Mouse (Mus musculus): ENCODE data around the gene Smdt1.
"Not testable (repeated sequence)": the region's sequence is repeated elsewhere in the genome, so short reads cannot be mapped to it uniquely, and the experiment has no call there.

The Smdt1 gene

GRCm38 (mm10) chr15:82368851-82369250, 30.1 kb downstream of the Smdt1 start:
- DNase-seq (ENCODE audit: low spot score): no peak

DNA sequence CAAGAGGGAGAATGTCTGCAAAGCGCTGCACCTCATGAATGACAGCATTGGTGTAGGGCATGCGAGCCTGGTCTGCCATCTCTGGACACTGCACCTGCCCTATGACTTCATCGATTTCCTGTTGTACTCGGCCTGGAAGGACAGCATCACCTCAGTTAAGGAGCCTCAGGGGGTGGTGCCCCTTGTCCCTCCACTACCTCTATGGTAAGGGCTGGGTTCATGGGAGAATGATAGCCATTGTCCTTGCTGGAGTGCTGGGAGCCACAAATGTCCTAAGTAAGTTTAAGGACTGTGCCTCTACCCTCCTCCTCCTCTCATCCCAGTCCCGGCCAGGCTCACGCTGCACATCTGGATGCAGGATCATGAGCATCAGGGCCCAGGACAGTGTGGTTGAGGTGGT, 33.7 kb downstream of the Smdt1 start:
- no peak for DNase-seq (ENCODE audit: low spot score)

DNA sequence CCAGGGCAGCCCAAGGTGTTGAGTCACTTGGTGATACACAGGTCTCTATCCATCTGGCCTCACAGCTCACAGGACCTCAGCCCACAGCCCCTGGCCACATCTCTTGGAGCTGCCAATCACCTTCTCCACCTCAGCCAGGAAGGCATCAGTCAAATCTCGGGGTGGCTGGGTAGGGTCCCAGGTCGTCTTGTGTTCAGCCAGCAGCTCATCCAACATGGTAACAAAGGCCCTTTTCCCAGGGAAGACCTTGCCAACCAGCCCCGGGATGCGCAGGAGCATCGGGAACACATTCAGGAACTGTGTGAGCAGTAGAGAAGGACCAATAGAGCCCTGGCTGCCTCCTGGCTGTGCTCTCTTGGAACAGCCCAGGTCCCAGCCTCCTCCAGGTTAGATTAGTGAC, 34.2 kb downstream of the Smdt1 start:
- DNase-seq (ENCODE audit: low spot score): no peak

GRCm38 (mm10) chr15:82374437-82374836, 35.7 kb downstream of the Smdt1 start:
- DNase-seq (ENCODE audit: low spot score): no peak

GRCm38 (mm10) chr15:82375855-82376254, 37.1 kb downstream of the Smdt1 start:
- DNase-seq (ENCODE audit: low spot score): no peak

DNA sequence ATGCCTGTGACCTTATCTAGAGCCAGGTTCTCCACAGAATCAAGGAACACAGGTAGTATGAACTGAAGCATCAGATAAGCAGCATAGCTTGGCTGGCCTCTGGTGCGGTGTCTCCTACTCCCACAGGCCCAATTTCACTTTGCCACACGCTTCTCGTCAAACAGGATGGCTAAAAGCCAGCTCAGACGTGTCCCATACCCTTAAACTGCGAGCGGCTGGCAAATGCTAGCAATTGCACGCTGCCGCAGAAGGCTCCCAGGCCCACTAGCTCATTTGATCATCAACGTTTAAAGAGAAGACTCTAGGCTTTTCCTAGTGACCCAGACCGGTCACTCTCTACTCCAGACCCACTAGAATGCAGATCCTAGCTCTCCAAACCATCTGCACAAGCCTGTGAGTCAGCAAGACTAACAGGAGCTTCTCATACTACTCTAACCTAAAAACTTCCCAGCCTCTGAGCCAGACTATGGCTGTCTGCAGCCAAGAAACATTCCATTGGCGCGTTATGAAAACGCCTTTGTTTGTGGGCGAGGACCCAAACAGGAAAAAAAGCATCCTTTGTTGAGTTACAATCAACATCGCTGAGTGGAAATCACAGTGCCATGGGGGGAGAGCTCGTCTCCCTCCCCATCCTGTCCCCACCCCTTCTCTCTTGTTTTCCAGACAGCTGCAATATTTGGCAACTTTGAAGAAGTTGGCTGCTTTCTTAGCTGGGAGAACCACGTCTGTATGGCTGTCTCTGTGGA, 37.8 kb downstream of the Smdt1 start:
- DNase-seq (ENCODE audit: low spot score): no peak

DNA sequence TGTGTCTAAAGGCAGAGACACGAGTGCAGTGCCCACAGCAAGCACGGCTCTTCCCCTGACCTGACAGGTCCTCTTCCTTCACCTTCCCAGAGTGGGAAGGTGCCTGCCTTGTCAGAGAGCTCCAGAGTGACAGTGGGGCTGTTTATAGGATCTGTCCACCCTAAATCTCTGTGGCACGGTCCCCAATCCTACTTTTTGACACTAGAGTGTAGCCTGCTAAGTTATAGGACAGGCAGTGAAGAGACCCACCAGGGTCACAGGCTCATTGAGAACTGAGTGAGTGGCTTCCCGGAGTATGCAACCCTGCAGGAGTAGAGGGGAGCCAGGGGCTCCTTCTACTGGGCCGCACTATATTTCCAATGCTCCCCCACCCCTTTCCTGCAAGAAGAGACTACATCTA, 38.9 kb downstream of the Smdt1 start:
- DNase-seq (ENCODE audit: low spot score): no peak

DNA sequence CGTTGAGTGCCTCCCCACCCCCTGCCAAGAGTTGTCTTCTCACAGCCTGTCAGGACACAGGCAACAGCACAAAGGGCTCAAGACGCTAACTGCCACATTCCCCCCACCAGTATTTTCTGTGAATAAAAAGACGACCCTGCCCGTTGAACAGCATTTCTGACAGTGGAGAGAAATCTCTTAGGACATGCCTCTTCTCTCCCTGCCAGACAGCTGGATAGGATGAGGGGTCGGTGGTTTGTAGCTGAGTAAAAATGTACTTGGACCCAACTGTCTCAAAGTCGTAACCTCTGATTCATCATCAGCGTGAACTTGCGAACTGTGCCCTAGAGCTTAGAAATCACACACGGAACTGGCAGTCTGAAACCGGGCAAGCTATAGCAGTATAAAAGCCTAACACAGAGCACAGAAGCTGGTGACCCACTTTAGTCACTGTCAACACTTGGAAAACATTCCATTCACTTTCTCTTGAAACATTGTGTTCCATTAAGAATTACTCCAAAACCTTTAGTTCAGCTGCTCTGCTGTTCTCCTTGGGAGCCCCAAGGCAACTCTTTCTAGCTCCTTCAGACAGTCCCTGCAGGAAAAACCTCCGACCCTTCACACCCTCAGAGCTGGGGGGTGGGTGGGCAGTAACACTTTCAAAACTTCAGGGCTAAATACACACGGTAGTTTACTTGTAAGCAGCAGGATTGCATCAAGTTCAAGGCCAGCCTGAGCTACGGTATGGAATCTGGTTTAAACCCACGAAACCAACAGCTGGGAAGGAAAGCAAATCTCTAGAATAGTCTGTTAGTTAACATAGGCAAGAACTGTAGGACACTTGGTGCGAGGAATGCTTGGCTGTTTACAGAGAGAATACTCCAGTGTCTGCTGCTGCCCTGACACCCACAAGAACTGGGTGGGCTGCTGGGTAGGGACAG, 39.8 kb downstream of the Smdt1 start:
- no peak for DNase-seq (ENCODE audit: low spot score)

- no peak for DNase-seq (ENCODE audit: low spot score)
Observed at GRCm38 (mm10) chr15:82379511-82379870, 40.7 kb downstream of the Smdt1 start.

DNA sequence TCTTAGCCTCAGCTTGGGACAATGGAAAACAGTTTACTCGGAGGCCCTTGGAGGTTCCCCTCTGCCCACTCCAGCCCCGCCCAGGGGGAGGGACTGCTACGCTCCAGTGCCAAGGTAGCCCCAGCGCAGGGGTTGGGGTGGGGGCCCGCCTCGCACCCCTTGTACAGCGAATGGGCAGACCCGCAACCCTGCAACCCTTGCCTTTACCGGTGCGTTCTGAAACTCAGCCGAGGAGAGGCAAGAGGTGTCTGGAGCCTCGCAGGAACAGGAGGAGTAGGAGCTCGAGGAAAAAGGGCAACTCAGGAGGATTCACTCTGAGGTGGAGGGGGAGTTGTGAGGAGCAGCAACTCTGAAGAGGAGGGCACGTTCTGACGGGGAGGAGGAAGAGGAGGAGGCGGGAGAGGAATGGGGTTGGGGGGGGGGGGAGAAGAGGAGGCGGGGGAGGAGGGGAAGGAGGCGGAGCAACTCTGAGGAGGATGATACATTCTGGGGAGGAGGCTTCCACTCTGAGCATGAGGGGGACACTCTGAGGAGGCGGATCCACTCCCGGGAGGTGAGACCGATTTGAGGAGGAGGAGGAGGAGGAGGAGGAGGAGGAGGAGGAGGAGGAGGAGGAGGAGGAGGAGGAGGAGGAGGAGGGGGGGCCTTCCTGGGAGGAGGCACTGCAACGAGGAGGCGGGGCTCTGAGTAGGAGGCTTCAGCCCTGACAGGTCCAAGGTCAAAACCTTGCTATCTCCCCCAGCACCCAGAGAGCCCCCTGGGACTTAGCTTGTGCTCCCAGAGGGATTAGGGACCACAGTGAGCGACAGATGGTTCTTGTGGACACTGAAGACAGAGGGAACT, 41.3 kb downstream of the Smdt1 start, which contains the start of gene Cyp2d22:
Cyp2d22 (minus strand) TSS at position 390 of the 843 bp plus-strand sequence.
- DNase-seq (ENCODE audit: low spot score): no peak

GRCm38 (mm10) chr15:82380714-82381062, 41.9 kb downstream of the Smdt1 start:
- DNase-seq (ENCODE audit: low spot score): no peak

DNA sequence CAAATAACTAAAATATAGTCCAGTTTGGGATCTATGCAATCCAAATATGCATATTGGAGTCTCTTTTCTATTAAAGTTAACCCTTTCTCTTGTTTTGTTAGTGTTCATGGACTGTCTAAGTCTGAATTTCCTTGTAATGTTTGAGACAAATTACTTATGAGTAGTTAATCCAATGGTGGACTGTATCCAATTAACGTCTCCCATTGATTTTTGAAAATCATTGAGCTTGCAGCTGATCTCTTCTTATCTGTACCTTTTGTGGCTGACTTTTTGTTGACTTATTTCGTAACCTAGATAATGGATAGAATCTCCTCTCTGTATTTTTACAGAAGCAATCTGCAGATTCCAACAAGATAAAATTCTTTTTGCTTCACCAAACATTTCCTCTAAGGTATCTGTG, 43.7 kb downstream of the Smdt1 start:
- no peak for DNase-seq (ENCODE audit: low spot score)

GRCm38 (mm10) chr15:82385729-82386128, 47.0 kb downstream of the Smdt1 start:
- DNase-seq (ENCODE audit: low spot score): no peak

DNA sequence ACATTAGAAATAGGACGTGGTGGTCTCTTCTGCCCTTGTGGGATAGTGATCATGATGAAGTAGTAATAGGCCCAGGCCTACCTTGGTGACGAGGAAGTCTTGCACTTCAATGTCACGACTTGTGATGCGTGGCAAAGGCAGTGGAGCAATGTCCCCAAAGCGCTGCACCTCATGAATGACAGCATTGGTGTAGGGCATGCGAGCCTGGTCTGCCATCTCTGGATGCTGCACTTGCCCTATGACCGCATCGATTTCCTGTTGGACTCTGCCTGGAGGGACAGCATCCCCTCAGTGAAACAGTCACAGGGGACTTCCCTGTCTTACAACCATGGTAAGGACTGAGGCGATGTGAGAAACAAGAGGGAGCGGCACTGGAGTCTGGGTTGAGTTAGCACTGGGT, 51.2 kb downstream of the Smdt1 start:
- DNase-seq (ENCODE audit: low spot score): not testable (repeated sequence)

- DNase-seq (ENCODE audit: low spot score): not testable (repeated sequence)
Observed at GRCm38 (mm10) chr15:82393922-82394321, 55.2 kb downstream of the Smdt1 start, which contains the start of gene Cyp2d11. Gene Cyp2d11 (minus strand): TSS chr15:82394022.

DNA sequence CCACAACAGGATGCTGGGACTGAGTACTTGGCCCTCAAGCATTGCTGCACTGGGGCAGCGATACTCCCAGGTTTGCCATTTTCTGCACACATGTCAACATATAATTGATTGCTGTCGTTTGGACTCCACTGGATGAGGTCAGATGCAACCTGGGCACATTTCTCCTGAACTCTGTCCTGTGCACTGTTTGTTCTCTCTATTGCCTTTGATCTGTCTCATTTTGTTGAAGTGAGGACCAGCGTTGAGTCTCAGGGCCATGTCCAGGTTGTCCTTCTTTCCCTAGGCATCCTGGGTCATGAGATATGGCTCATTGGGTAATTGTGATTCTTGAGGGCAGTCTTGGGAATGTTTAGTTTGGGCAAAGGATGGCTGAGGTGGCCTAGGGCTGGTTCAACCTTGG, 57.2 kb downstream of the Smdt1 start:
- DNase-seq (ENCODE audit: low spot score): not testable (repeated sequence)
